Mouse (Mus musculus): ENCODE data around the gene Gpr39. TPM values are rescaled to one million over a fixed set of nuclear protein-coding genes. Genes with fewer than 3 reads are reported as not detected.

Gpr39 gene
- total RNA-seq, 4 experiments from 2014 or later, result 0.16 to 0.36 (median 0.19) TPM; not detected in 1

Other genes starting within 250 kb of the Gpr39 start
- gene Actr3, start 241.3 kb upstream of the Gpr39 start, total RNA-seq (2022), result 100 to 1,000 TPM; 326 to 354 (median 335) TPM
- 10 to 100 TPM; 24.2 to 30.2 (median 28.3) TPM for gene Slc35f5, start 116.4 kb upstream of the Gpr39 start, total RNA-seq (2022)
- 100 to 1,000 TPM in 1 of 4 experiments, 10 to 100 TPM in 3; 72.4 to 104 (median 88.3) TPM for gene Lypd1, start 236.1 kb downstream of the Gpr39 start, total RNA-seq (2022)

Data from layer of hippocampus, adult 8-10 months (tissue).